Mouse (Mus musculus) olfactory bulb, adult 2 months (tissue): ENCODE results near the gene Ccdc78.

ENCODE experiments used
- CTCF ChIP-seq: fragments of 200-500 bp; IDR thresholded peaks from 2 replicates; pipeline ENCODE4 v1.5.1; 2012; ENCODE audit warnings: low read depth, mild to moderate bottlenecking, low read length, moderate library complexity; ENCODE audit not compliant: insufficient read depth
- POLR2A ChIP-seq: fragments of 200-500 bp; IDR thresholded peaks from 2 replicates; pipeline ENCODE4 v1.6.1; 2012; ENCODE audit warnings: mild to moderate bottlenecking, low read depth, low read length, moderate library complexity; ENCODE audit not compliant: insufficient read depth

- no peak for TF ChIP-seq POLR2A
- no peak for TF ChIP-seq CTCF
These were observed 41.8 kb downstream of the Ccdc78 start for GRCm38 (mm10) chr17:25828223-25828594.
